Comparison of ENCODE assay signal across 11 mouse cellular contexts in the genomic region with DNA sequence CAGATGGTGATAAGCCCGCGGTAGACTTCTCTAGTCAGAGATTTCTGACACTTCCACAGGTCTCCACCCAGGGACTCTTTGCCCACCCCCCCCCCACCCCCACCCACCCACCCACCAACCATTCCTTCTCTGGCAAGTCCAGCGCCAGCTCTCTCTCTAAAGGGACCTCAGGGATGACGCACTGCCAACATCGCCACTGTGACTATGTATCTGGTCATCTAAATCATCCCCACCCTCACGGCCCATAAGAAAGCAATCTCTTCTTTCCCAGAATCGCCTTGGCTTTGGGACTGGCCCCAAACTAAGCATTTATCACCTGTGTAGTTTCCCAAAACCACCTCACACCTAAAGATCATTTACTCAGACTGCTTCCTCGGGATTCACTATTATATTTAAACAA. TPM values are rescaled to one million over a fixed set of nuclear protein-coding genes. Genes with fewer than 3 reads are reported as not detected.
A peak's percentile ranks its signal among the peaks of the same experiment; 100 is the strongest.
DNase-seq lines count a peak whose midpoint lies in the region; ATAC-seq and TF ChIP-seq lines count a peak whose summit lies in the region.
"Had no signal": no experiment of that assay in that cellular context is flagged by ENCODE, and none has a peak within 500 bp of the region (broad histone marks: within the 10 kb centered on the region; RNA-seq: fewer than 3 reads in every experiment).

No protein-coding gene starts in this region.

- ATAC-seq in intestine, postnatal 0 days = no peak
- no peak for ATAC-seq in megakaryocyte-erythroid progenitor cell, adult 5-6 weeks (replicated peaks; ENCODE audit: low FRiP score, low TSS enrichment, poor library complexity, severe bottlenecking)
- no peak for ATAC-seq in forebrain, embryonic 13.5 days

- no peak for TF ChIP-seq CTCF in cerebellum, adult 2 months (IDR thresholded peaks at IDR 0.05; ENCODE audit: borderline replicate concordance, insufficient read depth, low read depth, low read length)
- no peak for TF ChIP-seq CTCF in CH12.LX (conservative IDR thresholded peaks at IDR 0.05 in 1 of 2, IDR thresholded peaks at IDR 0.05 in 1 of 2; ENCODE audit: low read depth in 2 of 2, low read length in 2 of 2)
- TF ChIP-seq CTCF in intestine, postnatal 0 days (IDR thresholded peaks at IDR 0.05; ENCODE audit: low read depth) = no peak

- no peak for TF ChIP-seq POLR2A in cerebellum, adult 2 months (IDR thresholded peaks at IDR 0.05; ENCODE audit: borderline replicate concordance, insufficient read depth, low read length)
- TF ChIP-seq POLR2A in CH12.LX (IDR thresholded peaks at IDR 0.05; ENCODE audit: low read depth, low read length) = no peak

- H3K27ac ChIP-seq in cerebellum, adult 2 months (ENCODE audit: insufficient read depth, low read length) = peak overlapping the region; percentile 58; the same call in 1 of the 2 replicates
- H3K27ac ChIP-seq in CH12.LX (ENCODE audit: insufficient read depth, low read depth) = peak overlapping the region; percentile 74
- H3K27ac ChIP-seq in intestine, postnatal 0 days (ENCODE audit: low read depth, low read length) = no peak overlapping the region
- no peak overlapping the region for H3K27ac ChIP-seq in forebrain, embryonic 13.5 days

- no peaks in the 10 kb centered on the region for H3K27me3 ChIP-seq in cerebellum, adult 2 months (ENCODE audit: control insufficient read depth, insufficient read depth, low read length)
- no peaks in the 10 kb centered on the region for H3K27me3 ChIP-seq in CH12.LX (replicated peaks)
- no peaks in the 10 kb centered on the region for H3K27me3 ChIP-seq in intestine, postnatal 0 days (replicated peaks; ENCODE audit: control insufficient read depth, insufficient read depth, low read length)
- H3K27me3 ChIP-seq in forebrain, embryonic 13.5 days = no peaks in the 10 kb centered on the region

- dilution Hi-C loops in CH12.LX (cut with MboI; ENCODE audit: extremely low pct_ligation_motif_present, extremely low pct_unique_long_range_greater_than_20kb, low sequenced_read_pairs) = no loop called here

- H3K4me3 ChIP-seq in cerebellum, adult 2 months (replicated peaks; ENCODE audit: insufficient read depth, low read depth, low read length) = peak overlapping the region; percentile 52
- H3K4me3 ChIP-seq in CH12.LX (replicated peaks in 1 of 3; ENCODE audit: low read depth in 2 of 3, low read length in 2 of 3, poor library complexity in 1 of 3) = peak overlapping the region in 1 of 3 experiments; percentile 25
- H3K4me3 ChIP-seq in intestine, postnatal 0 days (ENCODE audit: low read depth, low read length) = no peak overlapping the region
- no peak overlapping the region for H3K4me3 ChIP-seq in forebrain, embryonic 13.5 days

- no peak for TF ChIP-seq EP300 in CH12.LX (IDR thresholded peaks at IDR 0.05; ENCODE audit: low read length)

- 13% methylated on average over 8 of the region's 8 CpGs for WGBS in cerebellum, adult 2 months
- 35% methylated on average over 8 of the region's 8 CpGs for WGBS in intestine, postnatal 0 days
- 77% methylated on average over 8 of the region's 8 CpGs for WGBS in forebrain, embryonic 13.5 days

- peaks cover 14% of the 10 kb centered on the region; the same call in 1 of the 2 replicates for H3K4me1 ChIP-seq in cerebellum, adult 2 months (ENCODE audit: control insufficient read depth, insufficient read depth, low read length)
- peaks cover 10 to 76% of the 10 kb centered on the region in 2 experiments; a peak in 3 of 4 replicates for H3K4me1 ChIP-seq in CH12.LX (ENCODE audit: control insufficient read depth in 1 of 2, insufficient read depth in 2 of 2)
- no peaks in the 10 kb centered on the region for H3K4me1 ChIP-seq in intestine, postnatal 0 days (replicated peaks; ENCODE audit: control insufficient read depth, insufficient read depth, low read length)
- peaks cover 9% of the 10 kb centered on the region for H3K4me1 ChIP-seq in forebrain, embryonic 13.5 days

- H3K9me3 ChIP-seq in CH12.LX (replicated peaks; ENCODE audit: low read length) = peaks cover 2% of the 10 kb centered on the region
- no peaks in the 10 kb centered on the region for H3K9me3 ChIP-seq in intestine, postnatal 0 days (ENCODE audit: control insufficient read depth)
- H3K9me3 ChIP-seq in forebrain, embryonic 13.5 days (replicated peaks) = no peaks in the 10 kb centered on the region

- no peaks in the 10 kb centered on the region for H3K36me3 ChIP-seq in CH12.LX (replicated peaks in 1 of 2; ENCODE audit: control insufficient read depth in 1 of 2, insufficient read depth in 1 of 2, low read length in 1 of 2)
- H3K36me3 ChIP-seq in intestine, postnatal 0 days (ENCODE audit: control insufficient read depth, insufficient read depth) = no peaks in the 10 kb centered on the region
- H3K36me3 ChIP-seq in forebrain, embryonic 13.5 days (ENCODE audit: poor library complexity, severe bottlenecking) = no peaks in the 10 kb centered on the region

- peaks cover 61% of the 10 kb centered on the region for H3K79me2 ChIP-seq in CH12.LX (replicated peaks; ENCODE audit: control insufficient read depth, extremely low read depth, insufficient read depth, poor library complexity, severe bottlenecking)

- in situ Hi-C loops in CH12.LX (cut with MboI; ENCODE audit: low pct_ligation_motif_present, low pct_unique_long_range_greater_than_20kb, low sequenced_read_pairs) = no loop called here

- peak in 1 of 2 experiments; percentile 5 for DNase-seq in cerebellum, adult 2 months
- DNase-seq in cerebellum, adult 11-12 months = no peak
- DNase-seq in kidney, adult 18-20 months = peak; percentile 1
- DNase-seq in kidney, postnatal 25 days = no peak
- no peak for DNase-seq in CH12.LX (ENCODE audit: extremely low read depth)
- DNase-seq: adrenal gland, postnatal 10 days; layer of hippocampus, postnatal 36 days; lung, postnatal 14 days had no signal

- no peak for TF ChIP-seq RAD21 in CH12.LX (IDR thresholded peaks at IDR 0.05; ENCODE audit: low read depth, low read length)

- H3K4me2 ChIP-seq in CH12.LX (ENCODE audit: insufficient read depth, low read depth, poor library complexity, severe bottlenecking) = peak overlapping the region; percentile 91
- H3K4me2 ChIP-seq in intestine, postnatal 0 days (replicated peaks; ENCODE audit: low read depth) = peak overlapping the region; percentile 54
- H3K4me2 ChIP-seq in forebrain, embryonic 13.5 days = no peak overlapping the region

- no peak overlapping the region; the same call in 1 of the 2 replicates for H3K9ac ChIP-seq in CH12.LX (ENCODE audit: insufficient read depth, low read depth)
- H3K9ac ChIP-seq in intestine, postnatal 0 days (ENCODE audit: low read depth, low read length) = no peak overlapping the region
- H3K9ac ChIP-seq in forebrain, embryonic 13.5 days = no peak overlapping the region

TF ChIP-seq in CH12.LX, 34 proteins besides CTCF, POLR2A, EP300 and RAD21:
- TF ChIP-seq ETS1 (conservative IDR thresholded peaks at IDR 0.05; ENCODE audit: low read depth, low read length) (no peak), MAZ (IDR thresholded peaks at IDR 0.05; ENCODE audit: low read depth, low read length) (no peak), ELF1 (IDR thresholded peaks at IDR 0.05; ENCODE audit: low read depth, low read length) (0 out of 2 replicates have a peak, but pooled peaks have one; percentile 5), JUND (conservative IDR thresholded peaks at IDR 0.05; ENCODE audit: low read depth, low read length) (no peak)

RNA-seq across cellular contexts. Expression of gene Ptprj, which starts 5.9 kb away (rescaled TPM):
- polyA plus RNA-seq in cerebellum, adult 2 months (2012; rRNA removed) = 25.6 and 26.6 TPM in 2 replicates
- total RNA-seq in CH12.LX (2012; rRNA removed) = 7.3 and 9.7 TPM in 2 replicates
- total RNA-seq in CH12.LX (2014; rRNA removed) = 6.8 and 6.9 TPM in 2 replicates
- 7.3 and 8.9 TPM in 2 replicates for polyA plus RNA-seq in CH12.LX (2012; ENCODE audit: insufficient read length, low read depth)
- polyA plus RNA-seq in intestine, postnatal 0 days (2015; fragmentation: Nextera tagmentation; extraction: Ambion mirVana) = 3.5 and 4.0 TPM in 2 replicates
- 11.4 and 14.3 TPM in 2 replicates for total RNA-seq in megakaryocyte-erythroid progenitor cell, adult 5-6 weeks (2014; fragmentation: Nextera tagmentation)
- total RNA-seq in megakaryocyte-erythroid progenitor cell, adult 5-6 weeks (2017) = 17.5 and 18.7 TPM in 2 replicates
- polyA plus RNA-seq in forebrain, embryonic 13.5 days (2015; fragmentation: Nextera tagmentation; extraction: Ambion mirVana) = 2.1 and 2.2 TPM in 2 replicates

Comparison
In these comparisons a context has a peak if more than half of its experiments do, and no peak if none do; other contexts are left out.
1. H3K27ac ChIP-seq: peak in cerebellum, adult 2 months (single experiment) and CH12.LX (single experiment); none in intestine, postnatal 0 days (single experiment) and forebrain, embryonic 13.5 days (single experiment).